Mouse (Mus musculus) olfactory bulb, adult 2 months (tissue): Measurements from ENCODE around the gene 1110008P14Rik. TPM values are rescaled to one million over a fixed set of nuclear protein-coding genes. Genes with fewer than 3 reads are reported as not detected.
A peak's percentile ranks its signal among the peaks of the same experiment; 100 is the strongest.

Experiments used
- H3K27ac ChIP-seq: fragments of 200-500 bp; 2 replicates; pipeline ENCODE4 v1.5.1; 2012; ENCODE audit warnings: low read depth, low read length; ENCODE audit not compliant: insufficient read depth
- H3K4me1 ChIP-seq: fragments of 200-500 bp; 2 replicates; pipeline ENCODE4 v1.6.1; 2012; ENCODE audit warnings: low read length; ENCODE audit not compliant: control insufficient read depth, insufficient read depth
- H3K4me3 ChIP-seq: fragments of 200-500 bp; 2 replicates; pipeline ENCODE4 v1.5.1; 2012; ENCODE audit warnings: mild to moderate bottlenecking, low read depth, low read length, moderate library complexity; ENCODE audit not compliant: insufficient read depth
- CTCF ChIP-seq: fragments of 200-500 bp; IDR thresholded peaks from 2 replicates; pipeline ENCODE4 v1.5.1; 2012; ENCODE audit warnings: low read depth, mild to moderate bottlenecking, low read length, moderate library complexity; ENCODE audit not compliant: insufficient read depth
- POLR2A ChIP-seq: fragments of 200-500 bp; IDR thresholded peaks from 2 replicates; pipeline ENCODE4 v1.6.1; 2012; ENCODE audit warnings: mild to moderate bottlenecking, low read depth, low read length, moderate library complexity; ENCODE audit not compliant: insufficient read depth
- WGBS: fragments of 180-500 bp; shearing (Covaris S2); methylation state at CpG from one replicate; pipeline ENCODE4 v1.1.7; 2018; 5-methylcytosine and 5-hydroxymethylcytosine counted together
- polyA plus RNA-seq: library from polyadenylated mRNA; stranded (reverse); fragments of >200 nt; gene quantifications from 2 replicates; pipeline ENCODE4 v1.2.4, GENCODE M21; 2012; ENCODE audit warnings: low replicate concordance; ENCODE audit not compliant: missing spikeins, insufficient read depth, insufficient read length

The 1110008P14Rik gene
- polyA plus RNA-seq, 1 experiment: not detected

DNA sequence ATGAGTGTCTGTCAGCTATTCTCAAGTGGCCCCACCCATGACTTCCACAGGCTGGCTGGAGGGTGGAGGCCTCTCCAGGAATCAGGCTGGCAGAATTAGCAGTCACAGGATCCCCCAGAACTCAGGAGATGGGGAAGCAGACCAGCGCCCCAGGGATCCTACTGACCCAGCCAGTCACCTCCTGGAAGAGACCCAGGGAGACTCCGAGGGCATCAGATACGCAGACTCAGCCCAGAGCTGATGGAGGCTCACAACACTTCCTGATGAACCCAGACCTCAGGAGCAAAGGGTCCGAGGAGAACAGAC lies 40.2 kb downstream of the 1110008P14Rik start:
- 81% methylated on average over 4 of the region's 4 CpGs for WGBS
- peak overlapping the region; percentile 97 for H3K27ac ChIP-seq
- no peak overlapping the region for H3K4me3 ChIP-seq
- no peak for TF ChIP-seq POLR2A
- no peak for TF ChIP-seq CTCF
- peaks cover 54% of the 10 kb centered on the region for H3K4me1 ChIP-seq

DNA sequence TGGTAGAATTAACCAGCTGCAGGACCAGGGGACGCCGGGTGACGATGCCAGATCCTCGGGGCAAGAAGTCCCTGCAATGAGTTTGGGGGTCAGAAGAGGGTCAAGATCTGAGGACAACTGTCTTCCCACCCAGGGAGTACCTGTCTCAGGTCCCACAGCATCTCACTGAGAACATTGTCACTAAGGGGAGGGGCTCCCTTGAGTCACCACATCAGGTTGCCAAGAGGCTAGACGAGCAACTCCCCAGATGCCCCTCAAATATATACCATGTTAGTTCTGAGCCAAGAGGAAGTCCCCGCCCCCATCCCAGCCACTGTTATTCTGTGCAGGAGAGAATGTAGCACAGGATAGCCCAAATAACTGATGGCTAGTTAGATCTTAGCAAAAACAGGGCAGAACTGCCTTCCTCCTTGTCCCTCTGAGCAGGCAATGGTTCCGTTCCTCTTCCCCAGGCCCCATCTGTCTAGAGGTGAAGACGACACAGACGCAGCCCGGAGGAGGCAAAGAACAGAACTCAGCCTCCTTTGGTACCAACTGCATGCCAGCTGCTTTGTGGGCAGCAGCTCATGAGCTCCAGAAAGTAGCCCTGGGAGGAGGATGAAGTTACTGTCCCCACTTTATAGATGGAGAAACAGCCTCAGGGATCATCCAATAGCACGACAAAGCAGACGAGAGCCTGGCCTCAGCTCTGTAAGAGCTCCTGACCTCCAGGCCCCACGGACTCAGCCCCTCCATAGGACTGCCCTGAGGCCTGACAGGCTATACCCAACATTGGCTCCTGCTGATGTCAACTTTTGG lies 40.7 kb downstream of the 1110008P14Rik start:
- TF ChIP-seq POLR2A (no peak), CTCF (no peak)
- H3K4me3 ChIP-seq: no peak overlapping the region
- peak overlapping the region; percentile 97 for H3K27ac ChIP-seq
- 66% methylated on average over 13 of the region's 13 CpGs for WGBS
- peaks cover 53% of the 10 kb centered on the region for H3K4me1 ChIP-seq

DNA sequence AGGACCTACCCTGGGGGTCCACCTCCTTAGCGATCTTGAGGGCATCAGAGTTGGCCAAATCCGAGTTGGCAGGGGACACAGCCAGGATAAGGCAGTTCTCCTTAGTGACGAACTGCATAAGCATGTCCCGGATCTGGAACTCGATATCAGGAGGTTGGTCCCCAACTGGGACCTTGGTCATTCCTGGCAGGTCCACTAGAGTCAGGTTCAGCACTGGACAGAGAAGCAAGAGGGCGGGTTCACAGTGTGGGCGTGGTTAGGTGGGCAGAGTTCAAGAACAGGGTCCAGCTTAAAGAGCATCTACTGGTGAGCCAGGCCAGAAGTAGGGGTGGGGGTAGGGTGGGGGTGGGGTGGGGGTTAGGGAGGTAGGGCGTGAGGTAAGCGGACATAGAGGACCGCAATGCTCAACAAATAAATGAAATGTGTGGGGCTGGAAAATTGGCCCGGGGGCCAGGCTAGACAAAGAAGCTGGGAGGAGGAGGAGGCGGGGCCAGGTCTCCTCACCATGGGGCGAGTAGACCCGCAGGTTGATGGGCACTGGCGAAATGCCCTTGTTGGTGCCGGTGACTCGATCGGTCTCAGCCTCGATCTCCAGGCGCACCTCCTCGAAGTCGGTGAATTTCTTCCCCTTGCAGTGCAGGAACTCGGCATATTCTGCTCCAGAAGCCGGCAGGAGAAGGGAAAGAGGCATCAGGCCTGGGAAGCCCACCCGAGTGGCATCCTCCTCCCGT lies 41.7 kb downstream of the 1110008P14Rik start:
- H3K4me1 ChIP-seq: peaks cover 49% of the 10 kb centered on the region
- no peak overlapping the region for H3K4me3 ChIP-seq
- 0 out of 2 replicates have a peak overlapping the region, but pooled peaks have one; percentile 97 for H3K27ac ChIP-seq
- WGBS: 46% methylated on average over 26 of the region's 26 CpGs
- TF ChIP-seq CTCF: no peak
- TF ChIP-seq POLR2A: no peak

DNA sequence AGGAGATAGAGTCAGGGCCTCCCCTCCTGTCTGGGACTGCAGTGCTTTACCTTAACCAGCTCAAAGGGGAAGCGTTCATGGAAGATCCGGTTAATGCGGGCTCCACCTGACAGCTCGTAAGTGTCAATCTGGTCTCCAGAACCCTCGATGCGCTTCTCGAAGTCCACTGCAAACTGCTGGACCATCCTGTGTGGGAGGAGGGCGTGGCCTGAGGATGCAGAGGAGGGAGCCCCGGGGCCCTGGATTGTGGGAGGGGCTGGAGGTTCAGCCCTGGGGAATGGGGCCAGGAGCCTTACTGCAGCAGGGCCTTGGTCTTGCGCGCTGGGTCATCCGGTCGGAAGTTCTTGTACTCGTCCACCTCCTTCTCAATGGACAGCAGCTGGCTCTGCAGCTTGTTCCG lies 45.9 kb downstream of the 1110008P14Rik start:
- Histone ChIP-seq H3K4me3 (no peak overlapping the region), H3K27ac (no peak overlapping the region), H3K4me1 (peaks cover 11% of the 10 kb centered on the region)
- TF ChIP-seq CTCF (no peak), POLR2A (no peak)
- 57% methylated on average over 15 of the region's 15 CpGs for WGBS

DNA sequence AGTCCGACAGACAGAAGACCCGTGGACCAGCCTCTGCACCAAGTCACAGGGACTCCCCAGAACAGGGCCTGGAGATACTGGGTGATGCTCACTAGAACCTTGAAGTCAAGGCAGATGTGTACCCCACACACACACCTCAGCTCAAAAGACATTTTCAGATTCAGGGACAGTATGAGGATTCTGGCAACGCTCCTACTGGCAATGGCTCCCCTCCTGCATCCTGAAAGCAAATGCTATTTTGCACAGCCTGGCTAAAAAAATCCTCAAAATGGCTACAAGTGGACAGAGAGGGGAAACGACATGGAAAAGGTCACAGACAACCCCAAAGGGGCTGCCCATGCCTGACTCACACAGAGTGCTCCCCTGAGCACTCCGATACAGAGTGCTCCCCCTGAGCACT lies 49.6 kb downstream of the 1110008P14Rik start:
- Histone ChIP-seq H3K4me3 (no peak overlapping the region), H3K27ac (no peak overlapping the region), H3K4me1 (peaks cover 22% of the 10 kb centered on the region)
- WGBS: 87% methylated on average over 5 of the region's 5 CpGs
- TF ChIP-seq CTCF: no peak
- no peak for TF ChIP-seq POLR2A

DNA sequence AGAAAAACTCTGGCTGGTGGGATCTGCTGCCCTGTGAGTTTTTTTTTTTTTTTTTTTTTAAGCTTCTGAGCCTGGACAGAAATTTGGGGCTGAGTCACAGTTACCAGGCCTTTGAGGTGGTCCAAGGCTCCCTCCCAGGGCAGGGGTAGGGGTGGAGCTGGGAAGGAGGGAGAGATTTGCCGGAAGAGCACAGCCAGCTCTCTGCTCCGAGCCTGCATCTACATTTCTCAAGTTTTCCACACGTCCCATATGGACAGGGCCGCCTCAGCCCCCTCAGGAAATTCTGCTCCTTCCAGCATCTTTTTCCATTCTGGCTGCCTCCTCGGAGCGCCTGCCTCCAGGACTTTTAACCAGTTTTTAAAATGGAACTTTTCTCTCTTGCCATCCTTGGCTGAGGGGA lies 52.2 kb downstream of the 1110008P14Rik start:
- Histone ChIP-seq H3K27ac (no peak overlapping the region), H3K4me3 (no peak overlapping the region), H3K4me1 (peaks cover 27% of the 10 kb centered on the region)
- 49% methylated on average over 6 of the region's 6 CpGs for WGBS
- no peak for TF ChIP-seq POLR2A
- no peak for TF ChIP-seq CTCF

DNA sequence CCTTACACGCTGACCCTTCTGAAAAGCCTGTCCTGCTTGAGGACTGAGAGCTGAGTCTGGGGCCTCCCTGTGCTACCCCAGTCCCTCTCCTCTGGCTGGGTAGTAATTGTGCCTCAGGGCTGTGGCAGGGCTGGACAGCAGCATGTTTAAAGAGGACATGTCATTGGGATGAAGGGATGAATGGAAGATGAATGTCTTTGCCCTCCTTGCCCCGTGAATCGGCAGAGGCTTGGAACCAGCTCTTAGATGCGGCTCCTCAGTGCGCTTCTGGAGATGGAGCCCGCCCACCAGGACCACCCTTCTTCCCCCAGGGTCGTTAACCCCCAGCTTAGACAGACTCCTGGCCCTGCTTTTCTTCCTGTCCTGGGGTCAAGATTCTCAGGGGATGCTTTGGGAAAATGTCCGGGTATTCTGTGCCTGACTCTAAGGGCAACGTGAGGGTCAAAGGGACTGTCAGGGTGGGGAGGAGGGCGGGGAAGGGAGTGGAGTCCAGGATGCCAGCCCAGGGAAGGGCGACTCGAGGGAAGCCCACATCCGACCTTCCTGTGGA lies 52.8 kb downstream of the 1110008P14Rik start:
- H3K4me1 ChIP-seq: peaks cover 27% of the 10 kb centered on the region
- no peak overlapping the region; the same call in 1 of the 2 replicates for H3K27ac ChIP-seq
- H3K4me3 ChIP-seq: no peak overlapping the region
- no peak for TF ChIP-seq CTCF
- TF ChIP-seq POLR2A: no peak
- 49% methylated on average over 13 of the region's 13 CpGs for WGBS

DNA sequence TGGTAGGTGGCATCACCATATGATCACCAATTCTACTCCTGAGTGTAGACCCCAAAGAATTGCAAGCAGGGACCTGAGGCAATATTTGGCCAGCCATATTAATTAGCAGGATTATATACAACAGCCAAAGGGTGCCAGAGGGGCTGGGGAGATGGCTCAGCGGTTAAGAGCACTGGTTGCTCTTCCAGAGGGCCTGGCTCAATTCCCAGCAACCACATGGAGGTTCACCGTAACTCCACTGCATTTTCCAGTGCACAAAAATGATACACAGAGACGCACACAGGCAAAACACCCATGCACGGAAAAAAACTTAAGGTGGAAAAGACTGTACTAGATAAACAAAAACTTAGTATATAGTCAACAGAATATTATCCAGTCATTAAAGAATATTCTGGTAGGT lies 54.5 kb downstream of the 1110008P14Rik start:
- Histone ChIP-seq H3K4me1 (peaks cover 34% of the 10 kb centered on the region), H3K4me3 (no peak overlapping the region), H3K27ac (no peak overlapping the region)
- 45% methylated on average over 4 of the region's 4 CpGs for WGBS
- no peak for TF ChIP-seq POLR2A
- no peak for TF ChIP-seq CTCF

Other genes with a start within 250 kb of the 1110008P14Rik start
- 70.7 and 86.2 TPM in 2 replicates for gene Prrc2b, start 230.9 kb downstream of the 1110008P14Rik start, polyA plus RNA-seq
- gene Pomt1, start 145.3 kb downstream of the 1110008P14Rik start, polyA plus RNA-seq: not detected in 2 replicates
- gene Uck1, start 121.8 kb downstream of the 1110008P14Rik start, polyA plus RNA-seq: not detected in 2 replicates
- gene Golga2, start 94.6 kb downstream of the 1110008P14Rik start, polyA plus RNA-seq: 105 TPM in 1 of 2 replicates, not detected in the other
- not detected in 2 replicates for gene Swi5, start 93.9 kb downstream of the 1110008P14Rik start, polyA plus RNA-seq
- not detected in 2 replicates for gene Ciz1, start 29.6 kb downstream of the 1110008P14Rik start, polyA plus RNA-seq
- gene Dnm1, start 28.6 kb downstream of the 1110008P14Rik start, polyA plus RNA-seq: 153 TPM in 1 of 2 replicates, not detected in the other
- not detected in 2 replicates for gene Lcn2, start 6.3 kb upstream of the 1110008P14Rik start, polyA plus RNA-seq
- gene Ptges2, start 14.0 kb upstream of the 1110008P14Rik start, polyA plus RNA-seq: not detected in 2 replicates
- not detected in 2 replicates for gene Naif1, start 68.5 kb upstream of the 1110008P14Rik start, polyA plus RNA-seq
- gene Slc25a25, start 69.5 kb upstream of the 1110008P14Rik start, polyA plus RNA-seq: 221 TPM in 1 of 2 replicates, not detected in the other
- not detected in 2 replicates for gene Fam102a, start 153.4 kb upstream of the 1110008P14Rik start, polyA plus RNA-seq
- gene Dpm2, start 188.9 kb upstream of the 1110008P14Rik start, polyA plus RNA-seq: not detected in 2 replicates
- gene Pip5kl1, start 192.9 kb upstream of the 1110008P14Rik start, polyA plus RNA-seq: not detected in 2 replicates
- not detected in 2 replicates for gene 9430097D07Rik, start 193.7 kb upstream of the 1110008P14Rik start, polyA plus RNA-seq
- not detected in 2 replicates for gene St6galnac4, start 205.2 kb upstream of the 1110008P14Rik start, polyA plus RNA-seq
- not detected in 2 replicates for gene St6galnac6, start 217.8 kb upstream of the 1110008P14Rik start, polyA plus RNA-seq
- gene Ak1, start 239.8 kb upstream of the 1110008P14Rik start, polyA plus RNA-seq: not detected in 2 replicates